Mouse (Mus musculus): Measurements from ENCODE around the gene Sulf2.

DNA sequence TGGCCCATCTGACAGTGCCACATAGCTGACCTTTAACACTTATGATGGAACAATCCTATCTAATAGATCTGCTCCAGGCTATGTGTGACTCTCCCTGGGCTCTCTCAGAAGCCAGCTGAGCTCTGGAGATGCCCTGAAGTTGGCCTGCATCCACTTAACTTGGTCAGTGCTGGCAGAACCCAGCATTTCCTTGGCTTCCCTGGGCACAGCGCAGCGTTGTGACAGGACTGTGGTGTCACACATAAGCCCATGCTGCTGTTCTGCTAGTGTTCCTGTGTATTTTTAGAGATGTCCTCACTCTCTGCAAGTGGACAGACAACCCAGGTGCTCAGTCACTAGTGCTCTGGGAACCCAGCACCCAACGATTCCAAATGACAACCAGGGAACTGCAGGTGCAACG is 26.7 kb downstream of the Sulf2 start:
- TF ChIP-seq CTCF (IDR thresholded peaks at IDR 0.05; ENCODE audit: control insufficient read depth, insufficient read depth, low read length) (no peak), POLR2A (IDR thresholded peaks at IDR 0.05; ENCODE audit: borderline replicate concordance, control insufficient read depth, low read depth, low read length) (no peak)
